Mouse (Mus musculus): ENCODE data around the gene Gm49510. TPM values are rescaled to one million over a fixed set of nuclear protein-coding genes. Genes with fewer than 3 reads are reported as not detected.

The Gm49510 gene
- polyA plus RNA-seq, 1 experiment from 2014 or later = not detected

DNA sequence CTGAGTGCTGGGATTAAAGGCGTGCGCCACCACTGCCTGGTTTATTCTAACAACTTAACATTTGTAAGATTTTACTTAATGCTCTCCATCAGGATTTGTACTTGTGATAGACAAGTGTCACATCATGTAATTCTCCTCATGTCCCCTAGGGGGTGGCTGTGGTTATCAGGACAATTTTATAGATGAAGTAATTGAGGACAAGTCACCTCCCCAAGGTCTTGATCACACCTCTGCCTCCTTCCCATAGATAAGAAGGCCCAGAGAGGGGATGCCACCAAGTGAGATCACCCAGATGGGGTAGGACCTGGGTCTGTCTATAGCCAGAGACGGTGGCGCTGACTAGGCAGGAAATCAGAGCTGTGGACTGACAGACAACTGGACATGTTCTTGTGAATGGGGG, 56.9 kb downstream of the Gm49510 start:
- DNase-seq (ENCODE audit: low spot score) = peak; percentile 32
- peaks cover 66% of the 10 kb centered on the region for H3K36me3 ChIP-seq (ENCODE audit: control insufficient read depth, insufficient read depth, low read length)
- no peaks in the 10 kb centered on the region for H3K27me3 ChIP-seq (replicated peaks; ENCODE audit: control insufficient read depth, insufficient read depth, low read length)
- WGBS = 91% methylated on average over 4 of the region's 4 CpGs
- ATAC-seq = no peak
- H3K4me2 ChIP-seq (ENCODE audit: low read length) = no peak overlapping the region
- no peak overlapping the region for H3K27ac ChIP-seq (ENCODE audit: low read depth, low read length)
- no peak overlapping the region for H3K9ac ChIP-seq (ENCODE audit: low read length)
- H3K4me3 ChIP-seq (ENCODE audit: low read depth, low read length) = no peak overlapping the region
- no peaks in the 10 kb centered on the region for H3K9me3 ChIP-seq (replicated peaks; ENCODE audit: control insufficient read depth, low read length)
- H3K4me1 ChIP-seq (ENCODE audit: control insufficient read depth, insufficient read depth, low read length) = no peaks in the 10 kb centered on the region

- no peak overlapping the region for H3K27ac ChIP-seq (ENCODE audit: low read depth, low read length)
- 83% methylated on average over 15 of the region's 15 CpGs for WGBS
- no peak overlapping the region for H3K4me3 ChIP-seq (ENCODE audit: low read depth, low read length)
- peaks cover 63% of the 10 kb centered on the region for H3K36me3 ChIP-seq (ENCODE audit: control insufficient read depth, insufficient read depth, low read length)
- H3K27me3 ChIP-seq (replicated peaks; ENCODE audit: control insufficient read depth, insufficient read depth, low read length) = no peaks in the 10 kb centered on the region
- ATAC-seq (no peak), DNase-seq (ENCODE audit: low spot score) (no peak)
- H3K4me2 ChIP-seq (ENCODE audit: low read length) = no peak overlapping the region
- H3K4me1 ChIP-seq (ENCODE audit: control insufficient read depth, insufficient read depth, low read length) = no peaks in the 10 kb centered on the region
- H3K9me3 ChIP-seq (replicated peaks; ENCODE audit: control insufficient read depth, low read length) = no peaks in the 10 kb centered on the region
- no peak overlapping the region for H3K9ac ChIP-seq (ENCODE audit: low read length)
These were observed 57.6 kb downstream of the Gm49510 start for GRCm38 (mm10) chr15:78957021-78957420.

- Histone ChIP-seq H3K9ac (ENCODE audit: low read length) (no peak overlapping the region), H3K4me2 (ENCODE audit: low read length) (no peak overlapping the region), H3K36me3 (ENCODE audit: control insufficient read depth, insufficient read depth, low read length) (peaks cover 61% of the 10 kb centered on the region), H3K27ac (ENCODE audit: low read depth, low read length) (no peak overlapping the region), H3K4me3 (ENCODE audit: low read depth, low read length) (no peak overlapping the region), H3K27me3 (replicated peaks; ENCODE audit: control insufficient read depth, insufficient read depth, low read length) (no peaks in the 10 kb centered on the region), H3K4me1 (ENCODE audit: control insufficient read depth, insufficient read depth, low read length) (no peaks in the 10 kb centered on the region), H3K9me3 (replicated peaks; ENCODE audit: control insufficient read depth, low read length) (no peaks in the 10 kb centered on the region)
- WGBS = 93% methylated on average over 11 of the region's 11 CpGs
- no peak for DNase-seq (ENCODE audit: low spot score)
- no peak for ATAC-seq
These were observed 60.1 kb downstream of the Gm49510 start for GRCm38 (mm10) chr15:78959537-78959936.

DNA sequence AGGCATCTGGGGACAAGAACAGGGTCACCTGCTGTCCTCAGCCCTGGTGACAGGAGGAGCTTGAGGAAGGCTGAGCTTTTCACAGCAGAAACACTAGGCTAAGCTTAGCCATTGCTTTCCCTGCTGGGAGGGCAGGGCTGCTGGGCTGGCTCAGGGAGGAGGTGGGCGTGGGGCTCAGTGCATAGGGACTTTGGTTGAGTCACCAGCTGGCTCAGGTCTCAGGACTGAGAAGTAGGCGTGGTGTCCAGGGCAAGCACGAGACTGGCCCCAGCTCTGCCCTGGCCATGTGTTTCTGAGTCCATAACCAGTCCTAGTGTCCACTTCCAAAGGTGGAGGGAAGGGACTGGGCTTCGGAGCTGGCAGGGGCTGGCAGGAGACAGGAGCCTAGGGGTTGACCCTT, 60.6 kb downstream of the Gm49510 start:
- Histone ChIP-seq H3K9ac (ENCODE audit: low read length) (no peak overlapping the region), H3K9me3 (replicated peaks; ENCODE audit: control insufficient read depth, low read length) (no peaks in the 10 kb centered on the region), H3K27ac (ENCODE audit: low read depth, low read length) (no peak overlapping the region), H3K27me3 (replicated peaks; ENCODE audit: control insufficient read depth, insufficient read depth, low read length) (no peaks in the 10 kb centered on the region), H3K4me1 (ENCODE audit: control insufficient read depth, insufficient read depth, low read length) (no peaks in the 10 kb centered on the region), H3K36me3 (ENCODE audit: control insufficient read depth, insufficient read depth, low read length) (peaks cover 66% of the 10 kb centered on the region), H3K4me2 (ENCODE audit: low read length) (no peak overlapping the region), H3K4me3 (ENCODE audit: low read depth, low read length) (no peak overlapping the region)
- ATAC-seq (no peak), DNase-seq (ENCODE audit: low spot score) (no peak)
- WGBS = 82% methylated on average over 4 of the region's 4 CpGs

GRCm38 (mm10) chr15:78962885-78963284, 63.4 kb downstream of the Gm49510 start:
- peak; percentile 62 for DNase-seq (ENCODE audit: low spot score)
- peak; percentile 61 for ATAC-seq
- H3K4me2 ChIP-seq (ENCODE audit: low read length) = no peak overlapping the region
- H3K4me3 ChIP-seq (ENCODE audit: low read depth, low read length) = no peak overlapping the region
- H3K36me3 ChIP-seq (ENCODE audit: control insufficient read depth, insufficient read depth, low read length) = peaks cover 81% of the 10 kb centered on the region
- H3K4me1 ChIP-seq (ENCODE audit: control insufficient read depth, insufficient read depth, low read length) = no peaks in the 10 kb centered on the region
- H3K27me3 ChIP-seq (replicated peaks; ENCODE audit: control insufficient read depth, insufficient read depth, low read length) = no peaks in the 10 kb centered on the region
- 30% methylated on average over 2 of the region's 2 CpGs for WGBS
- H3K27ac ChIP-seq (ENCODE audit: low read depth, low read length) = no peak overlapping the region
- no peak overlapping the region for H3K9ac ChIP-seq (ENCODE audit: low read length)
- H3K9me3 ChIP-seq (replicated peaks; ENCODE audit: control insufficient read depth, low read length) = no peaks in the 10 kb centered on the region

Small RNA genes lying within 50 kb of the gene (microRNA-seq; reads per million reads assigned to microRNA genes)
- not detected for gene Mir6955

Other genes with a start within 250 kb of the Gm49510 start
- gene Elfn2, start 180.9 kb upstream of the Gm49510 start, polyA plus RNA-seq (2014; fragmentation: Nextera tagmentation; extraction: Ambion mirVana) = 3.7 and 5.3 TPM in 2 replicates
- 48.2 and 51.5 TPM in 2 replicates for gene Mfng, start 126.2 kb upstream of the Gm49510 start, polyA plus RNA-seq (2014; fragmentation: Nextera tagmentation; extraction: Ambion mirVana)
- 1.1 and 1.4 TPM in 2 replicates for gene Card10, start 96.6 kb upstream of the Gm49510 start, polyA plus RNA-seq (2014; fragmentation: Nextera tagmentation; extraction: Ambion mirVana)
- 5.1 and 8.0 TPM in 2 replicates for gene Cdc42ep1, start 57.0 kb upstream of the Gm49510 start, polyA plus RNA-seq (2014; fragmentation: Nextera tagmentation; extraction: Ambion mirVana)
- not detected in 2 replicates for gene Lgals2, start 44.1 kb upstream of the Gm49510 start, polyA plus RNA-seq (2014; fragmentation: Nextera tagmentation; extraction: Ambion mirVana)
- gene Gga1, start 22.5 kb upstream of the Gm49510 start, polyA plus RNA-seq (2014; fragmentation: Nextera tagmentation; extraction: Ambion mirVana) = 34.8 and 46.5 TPM in 2 replicates
- gene Sh3bp1, start 101 bp downstream of the Gm49510 start, polyA plus RNA-seq (2014; fragmentation: Nextera tagmentation; extraction: Ambion mirVana) = 4.2 and 5.8 TPM in 2 replicates
- gene Pdxp, start 14.3 kb downstream of the Gm49510 start, polyA plus RNA-seq (2014; fragmentation: Nextera tagmentation; extraction: Ambion mirVana) = 101 and 109 TPM in 2 replicates
- 89.0 and 98.0 TPM in 2 replicates for gene Lgals1, start 27.1 kb downstream of the Gm49510 start, polyA plus RNA-seq (2014; fragmentation: Nextera tagmentation; extraction: Ambion mirVana)
- gene Nol12, start 35.3 kb downstream of the Gm49510 start, polyA plus RNA-seq (2014; fragmentation: Nextera tagmentation; extraction: Ambion mirVana) = 63.4 and 73.8 TPM in 2 replicates
- gene Triobp, start 48.1 kb downstream of the Gm49510 start, polyA plus RNA-seq (2014; fragmentation: Nextera tagmentation; extraction: Ambion mirVana) = 29.3 and 38.7 TPM in 2 replicates
- 155 and 238 TPM in 2 replicates for gene H1f0, start 128.8 kb downstream of the Gm49510 start, polyA plus RNA-seq (2014; fragmentation: Nextera tagmentation; extraction: Ambion mirVana)
- gene Galr3, start 142.2 kb downstream of the Gm49510 start, polyA plus RNA-seq (2014; fragmentation: Nextera tagmentation; extraction: Ambion mirVana) = not detected in 2 replicates
- 51.3 and 53.3 TPM in 2 replicates for gene Ankrd54, start 163.2 kb downstream of the Gm49510 start, polyA plus RNA-seq (2014; fragmentation: Nextera tagmentation; extraction: Ambion mirVana)
- gene Eif3l, start 175.5 kb downstream of the Gm49510 start, polyA plus RNA-seq (2014; fragmentation: Nextera tagmentation; extraction: Ambion mirVana) = 191 and 209 TPM in 2 replicates
- 5.7 and 6.3 TPM in 2 replicates for gene Micall1, start 209.2 kb downstream of the Gm49510 start, polyA plus RNA-seq (2014; fragmentation: Nextera tagmentation; extraction: Ambion mirVana)
- gene Polr2f, start 241.3 kb downstream of the Gm49510 start, polyA plus RNA-seq (2014; fragmentation: Nextera tagmentation; extraction: Ambion mirVana) = 319 and 356 TPM in 2 replicates
- gene 1700088E04Rik, start 241.6 kb downstream of the Gm49510 start, polyA plus RNA-seq (2014; fragmentation: Nextera tagmentation; extraction: Ambion mirVana) = 14.8 and 17.1 TPM in 2 replicates